Mouse (Mus musculus): ENCODE measurements around the gene Foxj1. TPM values are rescaled to one million over a fixed set of nuclear protein-coding genes. Genes with fewer than 3 reads are reported as not detected.
A peak's percentile ranks its signal among the peaks of the same experiment; 100 is the strongest.

Foxj1 gene
- polyA plus RNA-seq, 1 experiment from 2014 or later, result 1.1 TPM

DNA sequence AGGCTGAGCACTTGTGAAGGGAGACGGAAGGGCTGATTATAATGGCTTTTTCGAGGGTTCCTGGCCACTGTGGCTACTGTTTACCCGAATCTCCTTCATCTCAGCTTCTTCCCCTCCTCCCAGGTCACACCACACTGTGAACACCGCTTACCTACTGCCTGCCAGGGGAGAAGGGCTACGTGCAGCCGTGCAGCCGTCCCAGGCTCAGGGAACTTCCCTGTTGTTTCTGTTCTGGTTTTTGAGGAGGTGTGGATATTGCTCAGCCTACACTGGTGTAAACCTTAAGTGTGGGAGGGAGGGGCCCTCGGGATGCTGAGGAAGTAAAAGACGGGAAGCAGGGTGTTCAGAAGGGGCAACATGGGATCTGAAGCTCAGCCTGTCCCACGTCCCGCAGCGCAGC is 1.8 kb upstream of the Foxj1 start:
- H3K36me3 ChIP-seq, result no peaks in the 10 kb centered on the region
- no peak overlapping the region for H3K4me2 ChIP-seq
- WGBS, result 44% methylated on average over 12 of the region's 12 CpGs
- H3K27ac ChIP-seq, result no peak overlapping the region
- no peaks in the 10 kb centered on the region for H3K9me3 ChIP-seq
- peaks cover 22% of the 10 kb centered on the region for H3K27me3 ChIP-seq (replicated peaks)
- H3K4me3 ChIP-seq (replicated peaks), result no peak overlapping the region
- H3K4me1 ChIP-seq, result peaks cover 19% of the 10 kb centered on the region
- H3K9ac ChIP-seq, result no peak overlapping the region
- ATAC-seq (ENCODE audit: insufficient read depth, low FRiP score, low read depth), result no peak

DNA sequence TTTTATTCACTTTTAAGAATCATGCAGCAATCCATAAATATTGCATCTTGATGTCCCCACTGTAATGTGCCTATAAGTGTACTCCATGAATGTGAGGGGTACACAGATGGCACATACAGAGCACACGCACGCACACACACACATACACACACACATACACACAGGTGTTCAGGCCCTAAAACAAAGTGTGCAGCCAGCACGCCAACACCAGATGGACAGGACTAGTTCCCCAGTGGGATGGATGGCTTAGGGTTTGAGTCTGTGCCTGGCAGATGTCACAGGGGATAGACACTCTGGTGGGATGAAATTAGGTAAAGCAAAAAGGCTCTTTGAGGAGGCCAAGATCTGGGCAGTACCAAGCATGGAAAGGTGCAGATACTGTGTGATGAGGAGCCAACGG is 1.2 kb upstream of the Foxj1 start:
- Histone ChIP-seq H3K4me3 (replicated peaks) (no peak overlapping the region), H3K9ac (no peak overlapping the region), H3K27ac (no peak overlapping the region), H3K36me3 (no peaks in the 10 kb centered on the region), H3K27me3 (replicated peaks) (peaks cover 22% of the 10 kb centered on the region), H3K4me1 (peaks cover 22% of the 10 kb centered on the region), H3K4me2 (no peak overlapping the region), H3K9me3 (no peaks in the 10 kb centered on the region)
- no peak for ATAC-seq (ENCODE audit: insufficient read depth, low FRiP score, low read depth)
- WGBS, result 83% methylated on average over 4 of the region's 4 CpGs

GRCm38 (mm10) chr11:116334417-116334782 is 799 bp downstream of the Foxj1 start:
- H3K4me1 ChIP-seq, result peaks cover 33% of the 10 kb centered on the region
- peaks cover 22% of the 10 kb centered on the region for H3K27me3 ChIP-seq (replicated peaks)
- peak overlapping the region; percentile 61 for H3K4me3 ChIP-seq (replicated peaks)
- peak overlapping the region; percentile 99 for H3K4me2 ChIP-seq
- no peak overlapping the region for H3K9ac ChIP-seq
- no peak overlapping the region for H3K27ac ChIP-seq
- no peaks in the 10 kb centered on the region for H3K9me3 ChIP-seq
- 15% methylated on average over 24 of the region's 26 CpGs for whole genome bisulfite sequencing
- H3K36me3 ChIP-seq, result no peaks in the 10 kb centered on the region
- ATAC-seq (ENCODE audit: insufficient read depth, low FRiP score, low read depth), result no peak

- H3K4me3 ChIP-seq (replicated peaks), result peak overlapping the region; percentile 61
- no peak overlapping the region for H3K9ac ChIP-seq
- no peak overlapping the region for H3K27ac ChIP-seq
- H3K4me1 ChIP-seq, result peaks cover 38% of the 10 kb centered on the region
- H3K9me3 ChIP-seq, result no peaks in the 10 kb centered on the region
- 22% methylated on average over 31 of the region's 31 CpGs for WGBS
- H3K27me3 ChIP-seq (replicated peaks), result peaks cover 22% of the 10 kb centered on the region
- ATAC-seq (ENCODE audit: insufficient read depth, low FRiP score, low read depth), result no peak
- H3K36me3 ChIP-seq, result no peaks in the 10 kb centered on the region
- H3K4me2 ChIP-seq, result peak overlapping the region; percentile 99
These were observed 1.4 kb downstream of the Foxj1 start for GRCm38 (mm10) chr11:116333526-116334416.

- Histone ChIP-seq H3K9me3 (no peaks in the 10 kb centered on the region), H3K27ac (peak overlapping the region; percentile 33; the same call in 1 of the 2 replicates), H3K4me3 (replicated peaks) (no peak overlapping the region), H3K4me2 (no peak overlapping the region), H3K9ac (no peak overlapping the region), H3K4me1 (peaks cover 38% of the 10 kb centered on the region), H3K36me3 (no peaks in the 10 kb centered on the region), H3K27me3 (replicated peaks) (peaks cover 22% of the 10 kb centered on the region)
- no peak for ATAC-seq (ENCODE audit: insufficient read depth, low FRiP score, low read depth)
- WGBS, result 69% methylated on average over 3 of the region's 3 CpGs
These were observed 2.3 kb downstream of the Foxj1 start for GRCm38 (mm10) chr11:116332983-116333270.

GRCm38 (mm10) chr11:116332232-116332982 is 2.8 kb downstream of the Foxj1 start:
- ATAC-seq (ENCODE audit: insufficient read depth, low FRiP score, low read depth), result peak; percentile 9; the same call in 1 of the 2 replicates
- WGBS, result 39% methylated on average over 19 of the region's 19 CpGs

GRCm38 (mm10) chr11:116330211-116330518 is 5.0 kb downstream of the Foxj1 start:
- Histone ChIP-seq H3K27ac (peak overlapping the region; percentile 0; the same call in 1 of the 2 replicates), H3K4me2 (no peak overlapping the region), H3K9me3 (no peaks in the 10 kb centered on the region), H3K27me3 (replicated peaks) (peaks cover 22% of the 10 kb centered on the region), H3K4me1 (peaks cover 47% of the 10 kb centered on the region), H3K4me3 (replicated peaks) (no peak overlapping the region), H3K36me3 (no peaks in the 10 kb centered on the region), H3K9ac (no peak overlapping the region)
- 66% methylated on average over 7 of the region's 7 CpGs for WGBS
- no peak for ATAC-seq (ENCODE audit: insufficient read depth, low FRiP score, low read depth)

More at GRCm38 (mm10) chr11:116332232-116332982, 2.8 kb downstream of the Foxj1 start:
- no peak overlapping the region for H3K4me3 ChIP-seq (replicated peaks)
- peaks cover 22% of the 10 kb centered on the region for H3K27me3 ChIP-seq (replicated peaks)
- H3K36me3 ChIP-seq, result no peaks in the 10 kb centered on the region
- H3K9ac ChIP-seq, result no peak overlapping the region
- no peak overlapping the region for H3K4me2 ChIP-seq
- peaks cover 38% of the 10 kb centered on the region for H3K4me1 ChIP-seq
- H3K27ac ChIP-seq, result no peak overlapping the region
- H3K9me3 ChIP-seq, result no peaks in the 10 kb centered on the region

DNA sequence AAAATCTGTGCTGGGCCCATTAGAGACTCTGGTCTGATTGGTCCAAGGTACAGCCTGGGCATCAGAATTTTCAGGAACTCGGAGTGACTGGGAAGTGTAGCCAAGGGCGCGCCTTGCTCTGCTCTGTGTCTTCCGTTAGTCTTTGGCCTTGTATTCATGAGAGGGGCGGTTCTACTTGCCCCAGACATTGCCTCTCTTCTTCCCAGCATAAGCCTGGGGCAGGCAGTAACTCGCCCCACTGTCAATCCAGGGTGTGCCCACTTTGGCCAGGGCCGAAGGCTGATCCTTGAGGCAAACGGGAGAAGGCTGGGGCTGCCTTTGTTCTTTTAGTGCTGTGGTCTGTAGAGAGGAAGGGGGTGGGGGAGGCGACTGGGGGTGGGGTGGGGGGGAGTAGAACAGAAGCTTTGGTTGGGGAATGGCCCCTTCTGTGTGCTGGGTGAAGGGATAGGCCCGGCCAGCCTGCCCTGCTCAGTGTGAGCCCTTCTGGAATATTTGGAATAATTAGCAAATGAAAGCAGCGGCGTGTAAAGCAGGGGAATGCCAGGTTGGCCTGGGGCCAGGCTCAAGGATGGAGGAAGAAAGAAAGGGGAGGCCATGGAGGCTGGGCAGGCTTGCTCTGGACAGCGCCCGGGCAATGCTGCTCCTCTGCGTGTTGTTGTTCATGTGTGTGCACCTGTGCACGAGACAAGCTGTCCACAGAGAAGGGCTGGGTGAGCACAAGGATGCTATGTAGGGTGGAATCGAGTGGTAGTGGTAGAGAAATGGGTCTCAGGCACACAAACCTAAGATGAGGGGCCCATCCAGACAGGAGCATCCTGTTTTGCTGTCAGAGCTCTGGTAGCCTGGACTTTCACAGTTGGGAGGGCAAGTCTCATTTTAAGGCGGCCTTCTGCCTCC is 5.6 kb downstream of the Foxj1 start:
- Histone ChIP-seq H3K4me2 (no peak overlapping the region), H3K36me3 (no peaks in the 10 kb centered on the region), H3K4me1 (peaks cover 41% of the 10 kb centered on the region), H3K9ac (no peak overlapping the region), H3K9me3 (no peaks in the 10 kb centered on the region), H3K4me3 (replicated peaks) (no peak overlapping the region), H3K27ac (peak overlapping the region; percentile 0; the same call in 1 of the 2 replicates), H3K27me3 (replicated peaks) (peaks cover 16% of the 10 kb centered on the region)
- 0 out of 2 replicates have a peak, but pooled peaks have one; percentile 13 for ATAC-seq (ENCODE audit: insufficient read depth, low FRiP score, low read depth)
- 55% methylated on average over 18 of the region's 18 CpGs for WGBS

GRCm38 (mm10) chr11:116326963-116327603 is 8.1 kb downstream of the Foxj1 start:
- H3K27ac ChIP-seq, result no peak overlapping the region
- 72% methylated on average over 7 of the region's 7 CpGs for WGBS
- no peaks in the 10 kb centered on the region for H3K9me3 ChIP-seq
- H3K4me1 ChIP-seq, result peaks cover 29% of the 10 kb centered on the region
- H3K27me3 ChIP-seq (replicated peaks), result no peaks in the 10 kb centered on the region
- no peak overlapping the region for H3K4me2 ChIP-seq
- ATAC-seq (ENCODE audit: insufficient read depth, low FRiP score, low read depth), result no peak; the same call in 1 of the 2 replicates
- H3K4me3 ChIP-seq (replicated peaks), result no peak overlapping the region
- no peak overlapping the region for H3K9ac ChIP-seq
- no peaks in the 10 kb centered on the region for H3K36me3 ChIP-seq

DNA sequence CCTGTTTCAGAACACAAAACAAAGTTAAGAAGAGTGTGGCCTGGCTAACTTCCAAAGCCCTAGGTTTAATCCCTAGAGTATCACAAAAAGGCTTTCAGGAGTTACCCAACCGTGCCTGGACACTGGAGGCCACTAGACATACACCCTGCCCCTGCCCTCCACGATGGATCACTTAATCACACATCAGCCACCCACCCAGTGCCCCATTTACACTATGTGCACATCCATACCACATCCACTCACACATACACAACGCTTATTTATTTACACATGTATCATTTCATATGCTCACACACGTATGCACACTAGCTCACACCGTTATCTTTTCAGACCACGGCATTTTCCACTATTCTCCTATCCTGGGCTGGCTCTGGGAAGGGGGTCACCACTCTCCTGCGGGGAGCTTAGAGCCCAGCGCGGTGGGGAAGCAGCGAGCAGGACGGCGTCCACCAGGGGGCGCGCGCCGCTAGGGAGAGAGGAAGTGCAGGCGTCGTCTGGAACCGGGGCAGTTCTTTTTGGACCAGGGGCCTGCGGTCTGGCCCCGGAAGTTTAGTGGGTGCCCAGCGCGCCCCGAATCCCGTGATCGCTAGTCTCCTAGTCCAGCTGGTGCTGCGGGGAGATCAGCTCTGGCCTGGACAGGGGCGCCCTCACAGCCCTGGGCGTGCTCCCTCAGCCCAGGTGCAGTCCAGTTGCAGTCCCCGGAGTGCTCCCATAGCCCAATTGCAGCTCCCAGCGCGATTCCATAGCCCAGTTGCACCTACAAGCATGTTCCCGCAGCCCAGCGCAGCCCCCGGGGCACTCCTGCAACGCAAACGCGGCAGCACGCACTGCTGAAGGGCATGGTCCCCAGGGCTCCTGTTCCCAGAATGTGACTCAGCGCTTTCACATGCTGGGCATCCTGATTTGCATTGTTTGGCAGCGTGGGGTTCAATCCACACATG is 16.2 kb downstream of the Foxj1 start:
- Histone ChIP-seq H3K27me3 (replicated peaks) (no peaks in the 10 kb centered on the region), H3K4me3 (replicated peaks) (peak overlapping the region; percentile 46), H3K9me3 (no peaks in the 10 kb centered on the region), H3K27ac (no peak overlapping the region), H3K4me1 (peaks cover 10% of the 10 kb centered on the region), H3K36me3 (no peaks in the 10 kb centered on the region), H3K4me2 (peak overlapping the region; percentile 99), H3K9ac (peak overlapping the region; percentile 57)
- WGBS, result 1% methylated on average over 41 of the region's 41 CpGs
- ATAC-seq (ENCODE audit: insufficient read depth, low FRiP score, low read depth), result peak; percentile 56

Data from stomach, embryonic 15.5 days (tissue).